Mouse (Mus musculus): ENCODE data around the gene Plagl1. TPM values are rescaled to one million over a fixed set of nuclear protein-coding genes. Genes with fewer than 3 reads are reported as not detected.

The Plagl1 gene
- polyA plus RNA-seq, 1 experiment, result 144 TPM

- Histone ChIP-seq H3K27ac (ENCODE audit: insufficient read depth, low read length) (no peak overlapping the region), H3K4me3 (ENCODE audit: insufficient read depth, low read length) (no peak overlapping the region), H3K4me1 (ENCODE audit: control insufficient read depth, insufficient read depth, low read length) (no peaks in the 10 kb centered on the region)
- TF ChIP-seq CTCF (IDR thresholded peaks at IDR 0.05; ENCODE audit: borderline replicate concordance, insufficient read depth, low read length), result no peak
- TF ChIP-seq POLR2A (IDR thresholded peaks at IDR 0.05; ENCODE audit: low read depth, low read length), result no peak
These were observed 92.6 kb downstream of the Plagl1 start for GRCm38 (mm10) chr10:13152811-13153364.

- TF ChIP-seq CTCF (IDR thresholded peaks at IDR 0.05; ENCODE audit: borderline replicate concordance, insufficient read depth, low read length), result no peak
- no peak for TF ChIP-seq POLR2A (IDR thresholded peaks at IDR 0.05; ENCODE audit: low read depth, low read length)
- Histone ChIP-seq H3K4me3 (ENCODE audit: insufficient read depth, low read length) (no peak overlapping the region), H3K4me1 (ENCODE audit: control insufficient read depth, insufficient read depth, low read length) (no peaks in the 10 kb centered on the region), H3K27ac (ENCODE audit: insufficient read depth, low read length) (no peak overlapping the region)
These were observed 95.1 kb downstream of the Plagl1 start for GRCm38 (mm10) chr10:13155377-13155776.

GRCm38 (mm10) chr10:13160913-13161312 is 100.6 kb downstream of the Plagl1 start:
- no peak overlapping the region for H3K4me3 ChIP-seq (ENCODE audit: insufficient read depth, low read length)
- TF ChIP-seq POLR2A (IDR thresholded peaks at IDR 0.05; ENCODE audit: low read depth, low read length) (no peak), CTCF (IDR thresholded peaks at IDR 0.05; ENCODE audit: borderline replicate concordance, insufficient read depth, low read length) (no peak)
- no peaks in the 10 kb centered on the region for H3K4me1 ChIP-seq (ENCODE audit: control insufficient read depth, insufficient read depth, low read length)
- no peak overlapping the region for H3K27ac ChIP-seq (ENCODE audit: insufficient read depth, low read length)

GRCm38 (mm10) chr10:13162031-13162430 is 101.7 kb downstream of the Plagl1 start:
- TF ChIP-seq CTCF (IDR thresholded peaks at IDR 0.05; ENCODE audit: borderline replicate concordance, insufficient read depth, low read length) (no peak), POLR2A (IDR thresholded peaks at IDR 0.05; ENCODE audit: low read depth, low read length) (no peak)

GRCm38 (mm10) chr10:13168461-13168860 is 108.2 kb downstream of the Plagl1 start:
- Histone ChIP-seq H3K4me3 (ENCODE audit: insufficient read depth, low read length) (no peak overlapping the region), H3K4me1 (ENCODE audit: control insufficient read depth, insufficient read depth, low read length) (peaks cover 14% of the 10 kb centered on the region), H3K27ac (ENCODE audit: insufficient read depth, low read length) (peak overlapping the region; percentile 73)
- no peak for TF ChIP-seq CTCF (IDR thresholded peaks at IDR 0.05; ENCODE audit: borderline replicate concordance, insufficient read depth, low read length)
- no peak for TF ChIP-seq POLR2A (IDR thresholded peaks at IDR 0.05; ENCODE audit: low read depth, low read length)

More at GRCm38 (mm10) chr10:13162031-13162430, 101.7 kb downstream of the Plagl1 start:
- no peak overlapping the region for H3K4me3 ChIP-seq (ENCODE audit: insufficient read depth, low read length)
- H3K27ac ChIP-seq (ENCODE audit: insufficient read depth, low read length), result no peak overlapping the region
- no peaks in the 10 kb centered on the region for H3K4me1 ChIP-seq (ENCODE audit: control insufficient read depth, insufficient read depth, low read length)

GRCm38 (mm10) chr10:13170739-13171448 is 110.6 kb downstream of the Plagl1 start:
- TF ChIP-seq CTCF (IDR thresholded peaks at IDR 0.05; ENCODE audit: borderline replicate concordance, insufficient read depth, low read length) (no peak), POLR2A (IDR thresholded peaks at IDR 0.05; ENCODE audit: low read depth, low read length) (0 out of 2 replicates have a peak, but pooled peaks have one; percentile 5)
- no peak overlapping the region for H3K4me3 ChIP-seq (ENCODE audit: insufficient read depth, low read length)
- H3K4me1 ChIP-seq (ENCODE audit: control insufficient read depth, insufficient read depth, low read length), result peaks cover 14% of the 10 kb centered on the region
- peak overlapping the region; percentile 86 for H3K27ac ChIP-seq (ENCODE audit: insufficient read depth, low read length)

GRCm38 (mm10) chr10:13171461-13171860 is 111.2 kb downstream of the Plagl1 start:
- Histone ChIP-seq H3K4me1 (ENCODE audit: control insufficient read depth, insufficient read depth, low read length) (peaks cover 14% of the 10 kb centered on the region), H3K4me3 (ENCODE audit: insufficient read depth, low read length) (no peak overlapping the region), H3K27ac (ENCODE audit: insufficient read depth, low read length) (peak overlapping the region; percentile 86)
- TF ChIP-seq CTCF (IDR thresholded peaks at IDR 0.05; ENCODE audit: borderline replicate concordance, insufficient read depth, low read length) (no peak), POLR2A (IDR thresholded peaks at IDR 0.05; ENCODE audit: low read depth, low read length) (no peak)

- TF ChIP-seq POLR2A (IDR thresholded peaks at IDR 0.05; ENCODE audit: low read depth, low read length) (no peak), CTCF (IDR thresholded peaks at IDR 0.05; ENCODE audit: borderline replicate concordance, insufficient read depth, low read length) (no peak)
- Histone ChIP-seq H3K4me3 (ENCODE audit: insufficient read depth, low read length) (no peak overlapping the region), H3K4me1 (ENCODE audit: control insufficient read depth, insufficient read depth, low read length) (peaks cover 14% of the 10 kb centered on the region), H3K27ac (ENCODE audit: insufficient read depth, low read length) (no peak overlapping the region; the same call in 1 of the 2 replicates)
These were observed 112.5 kb downstream of the Plagl1 start for GRCm38 (mm10) chr10:13172798-13173221.

GRCm38 (mm10) chr10:13175866-13176265 is 115.6 kb downstream of the Plagl1 start:
- TF ChIP-seq CTCF (IDR thresholded peaks at IDR 0.05; ENCODE audit: borderline replicate concordance, insufficient read depth, low read length), result no peak
- no peak for TF ChIP-seq POLR2A (IDR thresholded peaks at IDR 0.05; ENCODE audit: low read depth, low read length)
- Histone ChIP-seq H3K4me1 (ENCODE audit: control insufficient read depth, insufficient read depth, low read length) (peaks cover 7% of the 10 kb centered on the region), H3K4me3 (ENCODE audit: insufficient read depth, low read length) (no peak overlapping the region), H3K27ac (ENCODE audit: insufficient read depth, low read length) (no peak overlapping the region)

- no peak within 1 kb of the TSS for H3K4me3 ChIP-seq (ENCODE audit: insufficient read depth, low read length)
- TF ChIP-seq POLR2A (IDR thresholded peaks at IDR 0.05; ENCODE audit: low read depth, low read length) (no peak), CTCF (IDR thresholded peaks at IDR 0.05; ENCODE audit: borderline replicate concordance, insufficient read depth, low read length) (no peak)
- H3K27ac ChIP-seq (ENCODE audit: insufficient read depth, low read length), result no peak within 1 kb of the TSS
- no peaks in the 10 kb centered on the region for H3K4me1 ChIP-seq (ENCODE audit: control insufficient read depth, insufficient read depth, low read length)
These were observed 117.8 kb downstream of the Plagl1 start, which contains the start of gene Zc2hc1b for GRCm38 (mm10) chr10:13177973-13178624. Zc2hc1b (minus strand) TSS chr10:13178023.
